Mouse (Mus musculus) C2C12 (cell line): ENCODE results near the gene Supt20.

Source experiments
- CTCF ChIP-seq: IDR thresholded peaks from one replicate; pipeline ENCODE4 v1.5.1; 2011; ENCODE audit not compliant: control insufficient read depth, insufficient read depth, insufficient read length
- USF1 ChIP-seq: IDR thresholded peaks from one replicate; pipeline ENCODE4 v1.6.1; 2011; ENCODE audit warnings: low read depth, mild to moderate bottlenecking, control low read depth, moderate library complexity

DNA sequence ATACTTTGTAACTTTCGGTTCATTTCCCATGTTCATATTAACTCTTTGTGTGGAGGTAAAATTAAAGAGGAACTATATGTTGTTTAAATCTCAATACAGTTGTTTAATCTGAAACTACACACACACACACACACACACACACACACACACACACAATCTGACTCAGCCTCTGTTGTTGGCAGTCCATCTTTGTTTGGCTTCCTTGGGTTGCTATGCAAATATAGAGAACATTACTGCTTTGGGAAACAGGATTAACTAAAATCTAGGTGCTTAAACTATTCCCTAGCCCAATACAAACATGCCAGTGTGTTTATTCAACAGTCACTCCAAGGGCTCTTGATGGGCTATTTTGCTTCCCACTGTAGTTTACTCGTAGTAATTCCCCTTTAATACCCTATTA is 5.4 kb upstream of the Supt20 start:
- TF ChIP-seq CTCF (no peak), USF1 (no peak)
